Mouse (Mus musculus): ENCODE measurements at regions not wholly inside any gene's neighbourhood (a gene's known extent, or its start where the extent isn't known, plus 50 kb on each side); places are given as distances from the start of the nearest gene placed in this dataset.

DNA sequence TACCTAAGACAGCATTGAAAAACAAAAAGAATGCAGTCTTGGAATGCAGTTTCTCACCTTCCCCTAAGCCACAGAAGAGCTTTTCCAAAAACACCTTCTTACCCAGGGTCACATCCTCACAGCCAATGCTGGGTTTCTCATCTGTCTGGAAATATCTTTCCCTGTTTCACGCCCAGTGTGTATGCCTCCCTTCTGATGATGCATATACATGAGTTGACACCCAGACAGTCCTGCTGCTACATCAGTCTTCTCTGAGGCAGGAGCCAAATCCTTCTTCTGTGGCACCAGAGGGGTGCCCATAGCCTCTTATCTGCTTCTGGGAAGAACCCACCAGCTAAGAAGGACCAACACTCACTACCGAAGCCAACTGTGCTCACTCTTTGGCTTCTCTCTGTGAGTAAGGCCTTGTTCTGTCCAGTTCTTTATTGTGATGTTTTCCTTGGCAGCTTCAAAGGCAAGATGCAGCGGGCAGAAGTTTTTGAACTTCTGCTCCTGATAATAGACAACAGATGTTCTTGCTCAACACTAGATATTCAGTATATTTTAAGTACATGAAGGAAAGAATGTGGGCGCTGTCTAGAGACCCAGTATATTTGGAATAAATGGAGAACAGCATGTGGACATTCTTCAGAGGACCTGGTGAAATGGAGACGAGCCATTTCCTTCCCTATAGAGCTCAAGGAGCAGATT is 228.2 kb downstream of the Nuak1 start:
- TF ChIP-seq POLR2A (IDR thresholded peaks at IDR 0.05; ENCODE audit: borderline replicate concordance, extremely low read depth, insufficient read depth, insufficient read length, poor library complexity, severe bottlenecking) (no peak), CTCF (IDR thresholded peaks at IDR 0.05; ENCODE audit: borderline replicate concordance, extremely low read depth, insufficient read depth, insufficient read length) (no peak)

Data from brain, embryonic 14.5 days (tissue).